Mouse (Mus musculus) left cerebral cortex, postnatal 25 days (tissue): ENCODE data around the gene Zfp131. TPM values are rescaled to one million over a fixed set of nuclear protein-coding genes. Genes with fewer than 3 reads are reported as not detected.

Experiments used
- total RNA-seq, 2 experiments: library from RNA; stranded (reverse); gene quantifications; 2 replicates each; pipeline ENCODE4 v1.2.3; 2021

Zfp131 gene
- total RNA-seq, 2 experiments from 2014 or later, result 44.2 to 48.2 TPM

Other genes with a start within 250 kb of the Zfp131 start
- 1 to 10 TPM; 1.0 to 1.1 TPM for gene Ccl28, start 167.1 kb downstream of the Zfp131 start, total RNA-seq
- gene Hmgcs1, start 100.5 kb downstream of the Zfp131 start, total RNA-seq, result 100 to 1,000 TPM; 301 to 304 TPM
- gene Nim1k, start 35.0 kb downstream of the Zfp131 start, total RNA-seq, result 10 to 100 TPM; 13.6 to 16.3 TPM
- gene AF067063, start 39.3 kb upstream of the Zfp131 start, total RNA-seq, result not detected
- gene D13Ertd608e, start 45.1 kb upstream of the Zfp131 start, total RNA-seq, result not detected
- not detected for gene Tcstv1, start 103.9 kb upstream of the Zfp131 start, total RNA-seq
- gene Gm21761, start 138.4 kb upstream of the Zfp131 start, total RNA-seq, result not detected
- gene B020031M17Rik, start 159.9 kb upstream of the Zfp131 start, total RNA-seq, result not detected
- gene Gm36079, start 236.1 kb upstream of the Zfp131 start, total RNA-seq, result not detected